In genomic region chr11:35288056-35288455, GRCm38 (mm10) we compare ENCODE assay signal across 25 mouse cellular contexts.
A peak's percentile ranks its signal among the peaks of the same experiment; 100 is the strongest.
DNase-seq lines count a peak whose midpoint lies in the region; ATAC-seq and TF ChIP-seq lines count a peak whose summit lies in the region.
"Had no signal": no experiment of that assay in that cellular context is flagged by ENCODE, and none has a peak within 500 bp of the region (broad histone marks: within the 10 kb centered on the region; RNA-seq: fewer than 3 reads in every experiment).

No protein-coding gene starts in this region.

- WGBS in forebrain, embryonic 15.5 days, result 90% methylated on average over 7 of the region's 7 CpGs
- WGBS in forebrain, postnatal 0 days, result 94% methylated on average over 7 of the region's 7 CpGs
- WGBS in heart, embryonic 16.5 days, result 88% methylated on average over 7 of the region's 7 CpGs
- WGBS in limb, embryonic 10.5 days, result 95% methylated on average over 7 of the region's 7 CpGs

- no peak for DNase-seq in forebrain, postnatal 0 days
- peak; percentile 97 for DNase-seq in heart, adult 11 months
- DNase-seq in heart, postnatal 4 days, result no peak
- DNase-seq in heart, postnatal 25 days (ENCODE audit: low spot score), result no peak
- no peak for DNase-seq in limb, embryonic 10.5 days (ENCODE audit: low spot score)
- no peak for DNase-seq in thymus, postnatal 36 days
- DNase-seq: adrenal gland, postnatal 10 days; B cell, adult 2 months; cerebellum, adult 11 months; cerebellum, adult 8-10 months; cerebellum, postnatal 14 days; embryo, embryonic 11 days; heart, postnatal 36 days had no signal

- peaks cover 34% of the 10 kb centered on the region for H3K4me1 ChIP-seq in forebrain, embryonic 15.5 days
- H3K4me1 ChIP-seq in forebrain, postnatal 0 days (ENCODE audit: insufficient read depth), result peaks cover 14% of the 10 kb centered on the region
- peaks cover 25% of the 10 kb centered on the region for H3K4me1 ChIP-seq in heart, embryonic 16.5 days (ENCODE audit: control insufficient read depth, insufficient read depth, low read length)
- H3K4me1 ChIP-seq in limb, embryonic 10.5 days, result peaks cover 38% of the 10 kb centered on the region

- intact Hi-C loops in heart, postnatal 25 days (cut with DNase I), result no loop called here

- H3K27ac ChIP-seq in forebrain, embryonic 15.5 days (replicated peaks), result 0 out of 2 replicates have a peak overlapping the region, but pooled peaks have one; percentile 7
- H3K27ac ChIP-seq in forebrain, postnatal 0 days (ENCODE audit: low read depth, low read length), result no peak overlapping the region
- 0 out of 2 replicates have a peak overlapping the region, but pooled peaks have one; percentile 7 for H3K27ac ChIP-seq in heart, embryonic 16.5 days (ENCODE audit: low read length)
- 0 out of 2 replicates have a peak overlapping the region, but pooled peaks have one; percentile 53 for H3K27ac ChIP-seq in limb, embryonic 10.5 days
- H3K27ac ChIP-seq: embryonic facial prominence, embryonic 15.5 days; forebrain, embryonic 10.5 days; hindbrain, embryonic 12.5 days had no signal

- no peak overlapping the region for H3K9ac ChIP-seq in forebrain, embryonic 15.5 days (replicated peaks)
- no peak overlapping the region for H3K9ac ChIP-seq in forebrain, postnatal 0 days
- H3K9ac ChIP-seq in heart, embryonic 16.5 days (ENCODE audit: low read length), result no peak overlapping the region
- H3K9ac ChIP-seq: embryonic facial prominence, embryonic 15.5 days; hindbrain, embryonic 12.5 days had no signal

- no peak overlapping the region for H3K4me3 ChIP-seq in forebrain, embryonic 15.5 days
- H3K4me3 ChIP-seq in forebrain, postnatal 0 days (ENCODE audit: low read depth, low read length), result no peak overlapping the region
- no peak overlapping the region for H3K4me3 ChIP-seq in heart, embryonic 16.5 days (ENCODE audit: low read length)
- no peak overlapping the region for H3K4me3 ChIP-seq in limb, embryonic 10.5 days
- H3K4me3 ChIP-seq: embryonic facial prominence, embryonic 15.5 days; erythroblast, embryonic 14.5 days; forebrain, embryonic 10.5 days; hindbrain, embryonic 12.5 days had no signal

- no peak overlapping the region for H3K4me2 ChIP-seq in forebrain, embryonic 15.5 days (replicated peaks)
- H3K4me2 ChIP-seq in forebrain, postnatal 0 days (ENCODE audit: low read depth), result no peak overlapping the region
- H3K4me2 ChIP-seq in heart, embryonic 16.5 days (ENCODE audit: low read depth, low read length), result no peak overlapping the region
- H3K4me2 ChIP-seq: embryonic facial prominence, embryonic 15.5 days; hindbrain, embryonic 12.5 days had no signal

- no peaks in the 10 kb centered on the region for H3K9me3 ChIP-seq in forebrain, embryonic 15.5 days
- H3K9me3 ChIP-seq in forebrain, postnatal 0 days (ENCODE audit: low read length), result no peaks in the 10 kb centered on the region
- H3K9me3 ChIP-seq in heart, embryonic 16.5 days (replicated peaks; ENCODE audit: control insufficient read depth, low read length), result no peaks in the 10 kb centered on the region
- no peaks in the 10 kb centered on the region for H3K9me3 ChIP-seq in limb, embryonic 10.5 days (replicated peaks)
- H3K9me3 ChIP-seq: embryonic facial prominence, embryonic 15.5 days; hindbrain, embryonic 12.5 days had no signal

- H3K36me3 ChIP-seq in forebrain, embryonic 15.5 days, result no peaks in the 10 kb centered on the region
- no peaks in the 10 kb centered on the region for H3K36me3 ChIP-seq in forebrain, postnatal 0 days (ENCODE audit: insufficient read depth)
- H3K36me3 ChIP-seq in heart, embryonic 16.5 days (ENCODE audit: control insufficient read depth, insufficient read depth), result no peaks in the 10 kb centered on the region
- H3K36me3 ChIP-seq in limb, embryonic 10.5 days, result peaks cover 11% of the 10 kb centered on the region
- H3K36me3 ChIP-seq: embryonic facial prominence, embryonic 15.5 days; forebrain, embryonic 10.5 days; G1E; hindbrain, embryonic 12.5 days had no signal

- no peaks in the 10 kb centered on the region for H3K27me3 ChIP-seq in forebrain, embryonic 15.5 days
- 0 out of 2 replicates have a peak, but pooled peaks cover 3% of the 10 kb centered on the region for H3K27me3 ChIP-seq in forebrain, postnatal 0 days (ENCODE audit: insufficient read depth, low read length)
- H3K27me3 ChIP-seq in heart, embryonic 16.5 days (ENCODE audit: control insufficient read depth, insufficient read depth, low read length), result no peaks in the 10 kb centered on the region
- H3K27me3 ChIP-seq in limb, embryonic 10.5 days (ENCODE audit: low read depth, poor library complexity, severe bottlenecking), result no peaks in the 10 kb centered on the region
- H3K27me3 ChIP-seq: embryonic facial prominence, embryonic 15.5 days; hindbrain, embryonic 12.5 days had no signal

- TF ChIP-seq CTCF in forebrain, postnatal 0 days (IDR thresholded peaks at IDR 0.05; ENCODE audit: low read depth), result no peak

- ATAC-seq in forebrain, embryonic 15.5 days (replicated peaks), result no peak
- ATAC-seq in forebrain, postnatal 0 days, result no peak
- ATAC-seq in heart, embryonic 16.5 days (replicated peaks; ENCODE audit: extremely low read depth, insufficient read depth, low FRiP score), result no peak
- ATAC-seq: CD4-positive, CD25-positive, alpha-beta regulatory T cell, adult 4 months; forebrain, embryonic 14.5 days; hindbrain, embryonic 16.5 days; inflammation-experienced regulatory T-cells, adult 6 months; intestine, postnatal 0 days had no signal
